Mouse (Mus musculus): ENCODE measurements at regions not wholly inside any gene's neighbourhood (a gene's known extent, or its start where the extent isn't known, plus 50 kb on each side); places are given as distances from the start of the nearest gene placed in this dataset.

DNA sequence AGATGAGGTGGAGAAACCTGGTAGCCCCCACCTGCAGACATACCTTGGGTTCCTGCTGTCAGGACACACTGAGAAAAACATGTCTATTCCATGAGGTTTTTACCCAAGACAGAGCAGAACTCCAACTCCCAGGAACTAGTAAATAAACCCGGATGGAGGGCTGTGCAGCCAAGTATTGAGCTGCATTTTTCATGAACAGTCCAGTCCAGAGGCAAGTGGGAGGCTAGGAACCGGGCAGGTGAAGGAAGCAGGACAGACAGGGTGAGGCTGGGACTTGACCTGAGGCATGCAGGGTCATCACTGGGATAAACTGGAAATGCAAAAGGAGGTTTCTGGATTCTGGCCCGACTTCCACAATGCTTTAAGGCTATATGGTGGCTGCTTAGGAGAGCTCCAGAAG, 114.8 kb upstream of the Lrig1 start:
- in situ Hi-C loops (cut with MboI): no loop called here

DNA sequence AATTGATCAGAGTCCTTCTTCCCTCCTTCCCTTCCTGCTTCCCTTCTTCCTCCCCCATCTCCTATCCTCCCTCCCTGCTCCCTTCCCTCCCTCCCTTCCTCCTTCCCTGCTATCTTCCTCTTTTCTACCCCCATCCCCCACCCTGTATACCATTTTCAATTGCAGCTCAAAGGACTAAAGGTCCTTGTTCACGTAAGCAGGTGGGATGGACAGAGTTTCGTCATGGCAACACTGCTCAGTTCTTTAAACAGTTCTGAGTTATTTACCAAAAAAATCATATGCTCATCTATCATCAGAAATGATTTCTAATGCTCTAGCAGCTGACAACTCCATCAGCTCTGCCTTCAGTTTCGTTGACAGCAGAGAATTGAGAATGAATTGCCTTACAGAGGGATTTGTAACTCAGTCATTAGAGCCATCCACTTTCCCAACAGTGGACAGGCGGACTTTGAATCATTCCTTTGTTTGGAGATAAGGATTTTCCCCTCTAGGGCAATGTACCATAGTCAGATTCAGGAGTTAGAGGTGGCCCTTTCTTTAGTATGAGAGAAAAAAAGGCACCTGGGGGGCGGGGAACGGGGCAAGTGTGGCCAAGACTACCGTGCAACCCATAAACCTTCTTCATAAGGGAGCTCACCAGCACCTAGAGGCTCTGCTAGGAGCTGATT, 113.7 kb upstream of the Lrig1 start:
- in situ Hi-C loops (cut with MboI): no loop called here

DNA sequence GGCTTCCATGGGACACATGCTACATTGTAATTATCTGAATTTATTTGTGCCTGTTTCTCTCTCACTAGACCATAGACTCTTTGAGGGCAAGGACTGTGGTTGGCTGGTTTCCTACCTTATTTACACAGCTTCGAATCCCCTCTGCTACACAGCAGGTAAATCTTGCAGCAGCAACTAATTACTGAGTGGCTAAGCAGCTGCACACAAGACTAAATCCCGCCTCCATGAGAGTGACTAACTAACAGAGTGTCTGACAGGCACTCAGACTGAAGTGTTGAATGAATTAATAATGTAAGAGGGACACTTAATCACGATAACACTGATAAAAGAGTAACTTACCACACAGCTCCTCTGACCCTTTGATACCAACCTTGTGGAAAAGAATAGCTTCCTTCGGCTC, 111.9 kb upstream of the Lrig1 start:
- in situ Hi-C loops (cut with MboI): no loop called here

DNA sequence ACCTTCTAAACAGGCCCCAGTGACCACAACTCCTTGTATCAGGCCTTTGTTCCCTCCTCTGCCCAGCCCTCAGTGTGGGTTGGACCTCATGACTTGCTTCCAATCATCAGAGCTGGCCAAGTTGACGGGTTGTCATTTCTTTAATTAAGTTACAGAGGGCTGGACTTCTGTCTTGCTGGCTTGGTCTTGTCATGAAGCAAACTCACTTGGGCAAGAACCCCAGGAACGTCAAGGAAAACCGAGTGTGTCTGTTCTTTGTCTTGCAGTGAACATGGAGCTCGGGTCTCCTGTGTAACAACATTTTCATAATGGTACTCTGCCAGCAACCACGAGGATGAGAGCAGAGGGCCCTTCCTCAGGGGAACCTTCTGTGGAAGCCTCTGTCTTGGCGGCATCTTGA, 107.3 kb upstream of the Lrig1 start:
- in situ Hi-C loops (cut with MboI): no loop called here

DNA sequence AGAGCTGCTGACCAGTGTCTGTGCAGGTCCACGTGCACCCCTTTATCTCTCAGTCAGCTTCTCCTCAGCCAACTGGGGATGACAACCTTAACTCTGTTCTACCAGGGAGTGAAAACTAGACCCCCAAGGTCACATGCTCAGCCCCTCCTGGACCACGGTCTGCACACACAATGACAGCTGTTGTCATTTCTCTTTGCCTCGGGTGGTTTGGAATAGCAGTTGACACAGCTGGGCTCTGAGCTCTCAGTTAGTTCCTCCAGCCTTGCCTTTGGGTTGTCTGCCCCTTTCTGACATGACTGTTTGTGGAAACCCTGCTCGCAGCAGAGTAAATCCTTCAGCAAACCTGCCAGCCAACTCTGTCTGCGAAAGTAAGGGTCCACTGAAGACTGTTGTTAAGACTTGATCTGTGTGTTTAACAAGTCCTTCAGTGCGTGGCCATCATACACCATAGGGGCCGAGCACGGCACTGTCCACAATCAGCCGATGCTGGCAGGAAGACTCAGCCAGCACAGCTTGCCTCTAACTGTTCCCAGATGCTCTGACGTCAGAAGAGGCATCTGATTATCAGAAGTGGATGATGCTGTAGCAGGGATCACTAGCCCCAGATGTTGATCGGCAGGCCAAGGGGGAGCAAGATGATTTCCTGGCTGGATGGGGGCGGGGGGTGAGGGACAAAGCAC, 106.7 kb upstream of the Lrig1 start:
- in situ Hi-C loops (cut with MboI): no loop called here

DNA sequence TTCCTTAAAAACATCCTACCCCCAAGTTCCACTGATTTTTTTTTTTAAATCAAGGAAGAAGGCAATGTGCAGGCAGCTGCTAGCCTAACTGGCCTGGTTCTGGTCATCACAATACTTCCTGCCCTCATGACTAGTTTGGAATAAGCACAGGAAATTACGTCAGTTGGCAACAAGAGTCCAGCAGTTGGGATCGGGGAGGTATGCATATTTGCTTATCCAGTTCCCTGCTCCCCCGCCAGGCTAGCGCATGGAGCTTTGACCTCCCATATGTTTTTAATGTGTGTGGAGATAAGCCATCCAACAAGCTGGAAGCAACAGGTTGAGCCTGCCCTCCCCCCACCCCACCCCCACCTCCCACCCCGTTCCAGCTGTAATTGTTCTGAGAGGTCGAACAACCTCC, 105.7 kb upstream of the Lrig1 start:
- in situ Hi-C loops (cut with MboI): no loop called here

DNA sequence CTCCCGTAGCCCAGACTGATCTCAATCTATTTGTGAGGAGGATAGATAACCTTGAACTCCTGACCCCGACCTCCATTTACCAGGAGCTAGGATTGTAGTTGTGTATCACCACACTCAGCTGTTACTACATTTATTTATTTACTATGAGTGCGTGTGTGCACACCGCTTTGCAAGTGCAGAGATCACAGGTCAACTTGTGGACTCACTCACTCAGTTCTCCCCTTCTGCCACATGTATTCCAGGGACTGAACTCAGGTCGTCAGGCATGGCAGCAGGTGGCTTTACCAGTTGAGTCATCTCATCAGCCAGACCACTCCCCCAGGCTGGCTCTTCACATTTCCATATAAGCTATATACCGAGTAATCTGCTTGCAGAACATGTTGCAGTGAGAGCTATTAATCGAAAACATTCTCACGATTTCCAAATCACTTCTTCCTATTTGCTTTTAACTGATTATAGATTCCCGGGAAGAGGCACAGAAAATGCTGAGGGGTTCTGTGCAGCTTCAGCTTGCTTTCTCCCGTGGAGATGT, 104.4 kb upstream of the Lrig1 start:
- in situ Hi-C loops (cut with MboI): no loop called here

DNA sequence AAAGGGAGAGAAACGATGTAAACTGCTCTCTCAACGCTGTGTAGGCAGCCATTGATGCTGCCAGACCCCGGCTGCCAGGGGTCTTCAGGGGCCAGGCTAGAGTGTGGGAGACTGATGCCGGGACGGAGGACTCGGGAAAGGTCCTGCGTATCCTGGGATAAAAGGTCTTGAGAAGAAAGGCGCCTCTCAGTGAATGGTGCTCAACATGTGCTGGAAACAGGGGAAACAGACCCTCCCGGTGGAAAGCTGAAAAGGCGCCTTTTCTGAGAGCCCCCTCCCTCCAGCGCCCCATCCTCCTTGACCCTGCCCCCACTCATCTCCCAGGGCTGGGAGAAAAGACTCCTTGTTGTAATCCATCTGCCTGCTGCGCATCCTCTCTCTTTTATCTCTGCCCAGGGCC, 101.1 kb upstream of the Lrig1 start:
- in situ Hi-C loops (cut with MboI): no loop called here

DNA sequence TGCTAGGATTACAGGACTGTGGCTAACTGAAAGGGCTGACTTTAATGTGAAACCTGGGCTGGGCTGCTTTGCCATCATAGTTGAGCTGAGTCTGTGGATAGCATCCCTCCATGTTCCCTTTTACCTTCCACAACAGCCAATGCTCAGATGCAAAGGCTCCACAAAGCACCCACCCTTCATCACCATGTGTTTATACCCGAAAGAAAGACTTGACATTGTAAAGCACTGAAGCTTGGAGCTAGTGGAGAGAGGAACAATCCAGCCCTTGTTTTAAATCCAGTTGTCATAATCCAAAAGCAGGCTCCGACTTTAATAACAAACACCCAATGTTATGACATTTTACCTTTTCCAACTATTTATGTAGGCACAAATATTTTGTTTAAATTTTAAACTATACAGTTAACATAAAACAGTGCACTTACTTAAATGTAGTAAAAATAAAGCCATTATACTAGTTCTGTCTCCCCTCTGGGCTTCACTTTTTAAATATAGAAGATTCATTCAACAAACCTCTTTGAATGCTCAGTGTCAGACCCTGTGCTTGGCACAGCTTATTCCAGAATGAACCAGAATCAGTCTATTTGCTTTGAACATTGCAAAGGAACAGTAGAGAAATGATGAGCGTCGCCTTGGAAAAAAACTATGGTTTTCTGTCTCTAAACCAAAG, 98.7 kb upstream of the Lrig1 start:
- in situ Hi-C loops (cut with MboI): no loop called here

DNA sequence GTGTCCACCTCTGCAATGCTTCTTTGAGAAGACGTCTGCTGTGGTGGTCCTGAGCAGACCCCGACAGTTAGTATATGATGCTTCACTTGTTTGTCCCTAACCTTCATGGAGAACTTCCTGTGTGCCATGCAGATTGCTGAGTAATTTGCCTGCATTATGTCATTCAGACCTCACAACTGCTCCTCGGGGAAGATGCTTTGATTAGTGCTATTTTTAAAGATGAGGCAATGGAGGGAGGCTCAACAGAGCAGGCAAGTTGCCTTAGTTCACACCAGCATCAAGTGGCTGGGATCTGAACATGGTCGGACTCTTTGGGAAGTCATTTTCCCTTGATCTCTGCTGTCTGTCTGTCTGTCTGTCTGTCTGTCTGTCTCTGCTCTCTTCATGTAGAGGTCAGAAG, 95.5 kb upstream of the Lrig1 start:
- in situ Hi-C loops (cut with MboI): no loop called here

DNA sequence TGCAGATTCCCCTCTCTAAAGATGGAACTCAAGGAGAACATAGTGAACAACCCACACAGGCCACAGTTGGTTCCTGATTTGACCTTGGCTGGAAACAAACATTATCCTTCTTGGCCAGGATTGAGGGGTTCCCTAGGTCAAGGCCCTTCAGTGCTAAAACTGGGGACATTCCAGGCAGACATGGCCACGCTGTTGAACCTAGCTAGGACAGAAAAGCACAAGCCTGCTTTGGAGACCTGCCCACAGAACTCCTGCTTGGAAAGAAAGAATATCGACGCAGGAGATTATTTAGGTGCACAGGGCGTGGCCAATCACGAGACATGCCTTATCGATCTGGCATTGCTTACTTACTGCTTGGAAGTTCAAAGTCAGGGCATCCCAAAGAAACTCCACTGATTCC, 93.6 kb upstream of the Lrig1 start:
- in situ Hi-C loops (cut with MboI): no loop called here

DNA sequence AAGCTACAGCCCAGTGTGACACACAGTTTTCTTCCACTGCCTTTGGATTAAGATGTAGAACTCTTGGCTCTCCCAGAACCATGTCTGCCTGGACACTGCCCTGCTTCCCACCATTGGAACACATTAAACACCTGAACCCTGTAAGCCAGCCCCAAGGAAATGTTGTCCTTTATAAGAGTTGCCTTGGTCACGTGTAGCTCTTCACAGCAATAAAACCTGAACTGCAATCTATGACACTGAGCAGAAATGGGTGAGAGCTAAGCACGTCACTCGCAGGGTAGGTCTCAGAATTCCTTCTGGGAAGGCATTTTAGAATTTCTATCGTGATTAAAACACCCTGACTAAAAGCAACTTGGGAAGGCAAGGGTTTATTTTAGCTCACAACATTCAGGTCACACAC, 92.4 kb upstream of the Lrig1 start:
- in situ Hi-C loops (cut with MboI): no loop called here

DNA sequence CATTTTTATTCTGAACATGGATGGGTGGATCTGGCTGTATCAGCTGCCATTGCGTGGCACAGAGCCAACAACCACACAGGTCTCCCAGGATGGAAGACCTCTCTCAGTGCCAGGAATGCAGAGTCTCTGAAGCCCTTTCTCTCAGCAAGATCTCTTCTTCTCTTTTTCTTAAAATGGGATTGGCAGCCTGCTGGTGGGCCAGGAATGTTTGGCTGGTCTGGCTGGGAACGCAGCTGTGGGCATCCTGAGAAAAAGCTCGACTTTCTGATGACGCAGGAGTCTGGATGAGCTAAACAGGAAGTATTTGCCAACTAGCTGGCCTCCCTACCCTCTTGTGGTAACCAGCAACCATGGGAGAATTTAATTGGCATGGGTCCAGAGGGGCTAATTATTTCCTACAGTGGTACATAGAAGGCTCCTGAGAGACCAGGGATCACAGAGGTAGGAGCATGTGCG, 89.4 kb upstream of the Lrig1 start:
- in situ Hi-C loops (cut with MboI): no loop called here

DNA sequence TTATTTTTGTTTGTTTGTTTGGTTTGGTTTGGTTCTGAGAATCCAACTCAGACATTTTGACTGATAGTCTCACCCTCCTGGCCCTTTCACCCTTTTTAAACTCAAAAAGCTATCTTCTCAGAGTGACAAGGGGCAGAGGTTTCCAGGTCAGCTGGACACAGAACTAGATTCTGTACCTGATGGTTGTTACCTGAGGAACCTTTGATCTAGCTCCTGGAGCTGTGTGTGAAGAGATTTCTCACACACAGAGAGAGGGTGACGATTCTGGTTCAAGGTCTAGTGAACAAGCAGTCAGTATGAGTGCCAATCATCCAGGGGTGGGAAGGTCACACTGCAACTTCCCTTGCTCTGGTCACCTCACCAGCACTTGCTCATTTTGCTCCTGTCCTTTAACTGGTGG, 83.5 kb upstream of the Lrig1 start:
- in situ Hi-C loops (cut with MboI): no loop called here

DNA sequence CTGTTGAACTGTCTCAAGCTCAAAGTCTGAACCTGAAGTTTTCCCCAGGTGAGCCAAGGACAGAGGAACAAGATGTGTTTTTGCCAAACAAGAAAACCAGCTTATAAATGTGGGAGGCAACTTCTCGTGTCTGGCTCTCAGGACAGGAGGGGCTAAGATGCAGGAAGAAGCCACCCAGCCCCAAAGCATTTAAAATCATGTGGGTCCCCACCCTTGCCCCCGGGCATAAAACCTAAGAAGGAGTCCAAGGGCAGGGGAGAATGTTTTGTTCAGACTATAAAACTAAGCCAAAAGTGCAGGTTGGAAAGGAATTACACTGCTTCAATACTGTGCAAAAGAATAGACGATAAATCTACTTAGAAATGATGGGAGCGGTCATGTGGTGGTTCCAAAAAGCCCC, 80.7 kb upstream of the Lrig1 start:
- in situ Hi-C loops (cut with MboI): no loop called here

DNA sequence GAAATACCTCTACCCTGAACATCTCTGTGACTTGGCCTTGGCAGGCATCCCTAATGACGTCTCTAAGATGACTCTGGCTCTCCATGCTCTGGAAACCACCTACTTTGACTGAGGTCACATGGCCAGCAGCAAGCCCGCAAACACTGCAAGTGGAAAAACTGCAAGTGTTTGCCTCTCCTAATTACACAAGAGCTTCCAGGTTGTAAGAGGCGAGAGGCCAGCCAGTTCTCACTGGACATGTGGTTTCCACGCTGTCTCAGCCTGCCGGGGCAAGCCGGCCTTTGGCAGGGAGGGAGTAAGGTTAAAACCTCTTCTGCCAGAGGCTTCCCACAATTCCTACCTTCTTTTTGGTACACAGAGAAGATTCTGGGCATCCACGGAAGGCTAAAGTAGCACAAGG, 79.9 kb upstream of the Lrig1 start:
- in situ Hi-C loops (cut with MboI): no loop called here

DNA sequence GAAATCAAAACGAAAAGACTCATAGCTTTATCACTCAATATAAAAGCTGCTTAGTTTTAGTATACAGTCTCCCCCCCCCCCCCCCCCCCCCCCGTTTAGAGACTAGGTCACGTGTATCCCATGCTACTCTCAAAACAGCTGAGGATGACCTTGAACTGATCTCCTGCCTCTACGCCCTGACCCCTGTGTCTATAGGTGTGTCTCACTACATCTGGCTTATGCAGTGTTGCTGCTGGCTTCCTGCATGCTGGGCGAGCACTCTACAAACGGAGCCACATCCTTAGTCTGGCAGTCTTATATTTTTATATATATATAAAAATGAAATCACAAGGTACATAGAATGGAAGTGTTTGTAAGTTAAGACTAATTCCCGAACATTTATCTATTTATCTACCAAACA, 79.3 kb upstream of the Lrig1 start:
- in situ Hi-C loops (cut with MboI): no loop called here

DNA sequence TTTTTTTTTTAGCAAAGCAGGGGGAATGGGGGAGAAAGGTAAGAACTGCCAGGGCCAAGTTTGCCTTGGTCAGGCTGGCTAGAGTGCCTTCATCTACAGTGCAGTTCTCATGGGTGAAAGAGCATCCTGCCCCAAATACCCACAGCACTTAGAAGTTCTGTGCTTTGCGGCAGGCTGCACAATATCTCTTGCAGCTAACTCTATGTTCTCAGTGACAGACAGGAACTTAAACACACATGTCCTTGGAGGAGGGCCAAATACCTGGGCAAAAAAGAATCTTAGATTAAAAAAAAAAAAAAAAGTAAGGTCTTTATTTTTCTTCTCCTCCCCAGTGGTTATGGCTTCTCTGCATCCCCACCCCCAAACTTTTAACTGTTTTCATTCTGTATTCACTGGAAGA, 78.8 kb upstream of the Lrig1 start:
- in situ Hi-C loops (cut with MboI): no loop called here

DNA sequence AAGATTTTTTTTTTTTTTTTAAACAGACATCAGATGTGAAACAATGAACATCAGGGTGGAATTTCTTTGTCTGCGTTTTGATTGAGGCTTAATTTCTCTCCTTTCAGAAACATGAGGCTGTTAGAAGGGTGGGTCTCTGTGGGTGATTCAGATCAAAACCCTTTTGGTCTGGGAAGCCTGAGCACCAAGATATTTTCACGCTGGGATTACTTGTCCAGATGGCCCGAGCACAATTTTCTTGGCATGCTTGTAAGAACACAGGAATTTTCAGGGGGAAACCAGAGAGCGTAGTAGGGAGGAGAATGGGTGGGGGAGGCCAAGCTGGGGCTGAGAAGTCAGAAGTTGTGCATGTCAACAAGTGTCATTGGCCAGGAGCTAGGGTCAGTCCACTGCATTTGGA, 76.6 kb upstream of the Lrig1 start:
- in situ Hi-C loops (cut with MboI): no loop called here

DNA sequence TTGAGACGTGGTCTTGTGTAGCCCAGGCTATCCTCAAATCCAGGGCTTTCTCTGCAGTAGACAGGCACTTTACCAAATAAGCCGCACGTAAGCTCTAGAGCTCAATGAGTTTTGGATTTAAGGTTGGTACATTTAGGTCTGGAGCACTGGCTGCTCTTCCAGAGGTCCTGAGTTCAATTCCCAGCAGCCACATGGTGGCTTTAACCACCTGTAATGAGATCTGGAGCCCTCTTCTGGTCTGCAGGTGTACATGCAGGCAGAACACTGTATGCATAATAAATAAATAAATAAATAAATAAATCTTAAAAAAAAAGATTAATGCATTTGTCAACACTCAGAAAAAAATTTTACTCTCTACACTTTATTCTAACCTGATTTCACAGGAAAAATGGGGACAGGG, 74.9 kb upstream of the Lrig1 start:
- in situ Hi-C loops (cut with MboI): no loop called here

DNA sequence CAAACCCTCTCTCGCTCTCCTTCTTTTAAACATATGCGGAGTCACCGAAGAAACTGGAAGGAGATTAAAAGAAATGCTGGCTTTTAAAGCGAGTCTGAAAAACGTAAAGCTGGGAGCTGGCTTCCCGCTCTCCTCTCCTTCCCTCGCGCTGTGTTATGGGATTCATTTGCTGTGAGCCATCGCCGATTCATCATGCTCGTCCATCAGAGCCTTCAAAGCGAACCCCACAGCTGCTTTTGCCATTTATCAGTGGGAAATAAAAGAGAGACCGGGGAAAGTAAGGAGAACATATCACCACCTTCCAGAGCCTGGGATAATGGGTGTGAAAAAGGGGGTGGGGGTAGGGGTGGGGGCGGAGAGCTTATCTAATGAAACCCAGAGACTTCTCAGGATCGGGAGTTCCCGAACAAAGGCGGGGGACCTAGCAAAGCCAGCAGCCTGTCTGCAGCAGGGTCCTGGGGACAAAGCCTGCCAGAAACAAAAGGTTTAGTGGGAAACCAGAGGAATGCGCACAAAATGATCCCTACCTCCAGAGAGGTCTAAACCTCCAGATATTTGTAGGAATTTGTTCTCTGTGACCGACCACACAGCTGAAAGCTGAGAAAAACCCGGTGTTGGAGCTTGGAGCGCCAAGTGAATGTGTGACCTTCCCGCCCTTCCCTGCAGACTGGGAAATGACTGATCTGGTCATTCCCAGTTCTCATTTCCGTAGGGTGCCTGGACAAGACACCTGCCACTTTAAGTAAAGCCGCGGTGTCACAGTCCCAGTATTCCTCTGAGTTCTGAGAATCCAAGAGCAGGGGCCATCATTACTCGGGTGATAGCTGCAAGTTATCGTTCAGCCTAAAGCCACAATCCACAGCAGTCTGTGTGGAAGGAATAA, 73.9 kb upstream of the Lrig1 start:
- in situ Hi-C loops (cut with MboI): no loop called here

Data from mature B cell (primary cell).